Mouse (Mus musculus) embryonic stem cell, embryonic (primary cell): Measurements from ENCODE around the gene Man1c1.

Experiments used
- CTCF ChIA-PET, 4 experiments: fragments of 300-600 bp in 2 of 4; fragments of 350-600 bp in 2 of 4; sonication (Branson Sonifier 250); formaldehyde crosslinking; loops; one replicate each; lab custom pipeline; 2022; ENCODE audit warnings: inconsistent platforms in 2 of 4; lab: Charles Lee
- POLR2A ChIA-PET, 4 experiments: fragments of 300-600 bp in 2 of 4; fragments of 350-600 bp in 2 of 4; sonication (Branson Sonifier 250); formaldehyde crosslinking; loops; one replicate each; lab custom pipeline; 2022; ENCODE audit warnings: antibody characterized with exemption in 4 of 4, inconsistent platforms in 1 of 4; lab: Charles Lee

Man1c1 gene

GRCm38 (mm10) chr4:134641711-134642516, 62.2 kb downstream of the Man1c1 start:
- ChIA-PET POLR2A (interaction anchor here in 3 of 4 experiments (0.5 to 1.0 kb wide), 5 partner anchors 8 to 263 kb away, joined by 3 to 14 read pairs (median 3); no protein-coding TSS in a partner anchor), CTCF (interaction anchor here in 2 of 4 experiments (0.6 to 1.2 kb wide), 4 partner anchors 57 to 199 kb away, joined by 3 to 6 read pairs (median 3); no protein-coding TSS in a partner anchor)

- CTCF ChIA-PET, result interaction anchor here in 1 of 4 experiments (0.6 kb wide), 1 partner anchor 81 kb away, joined by 13 read pairs; no protein-coding TSS in a partner anchor
- POLR2A ChIA-PET, result no interaction called here
Measured at GRCm38 (mm10) chr4:134639325-134639724, 64.8 kb downstream of the Man1c1 start.

- CTCF ChIA-PET, result no interaction called here
Measured at GRCm38 (mm10) chr4:134638111-134638550, 66.0 kb downstream of the Man1c1 start.

GRCm38 (mm10) chr4:134636406-134636805, 67.7 kb downstream of the Man1c1 start:
- ChIA-PET CTCF (interaction anchor here in 1 of 4 experiments (0.5 kb wide), 1 partner anchor 149 kb away, joined by 3 read pairs; no protein-coding TSS in a partner anchor), POLR2A (no interaction called here)

More at GRCm38 (mm10) chr4:134638111-134638550, 66.0 kb downstream of the Man1c1 start:
- POLR2A ChIA-PET, result no interaction called here

- POLR2A ChIA-PET, result interaction anchor here in 3 of 4 experiments (0.6 to 1.8 kb wide), 7 partner anchors 8 to 505 kb away, joined by 3 to 4 read pairs (median 3); partner anchors contain the start of gene Sh3bgrl3 (in 1 of the 3)
- CTCF ChIA-PET, result interaction anchor here in 1 of 4 experiments (1.1 kb wide), 1 partner anchor 22 kb away, joined by 3 read pairs; no protein-coding TSS in a partner anchor
Measured at GRCm38 (mm10) chr4:134634001-134634400, 70.1 kb downstream of the Man1c1 start.

- ChIA-PET POLR2A (interaction anchor here in 3 of 4 experiments (0.7 kb wide), 5 partner anchors 10 to 203 kb away, joined by 3 to 6 read pairs (median 4); no protein-coding TSS in a partner anchor), CTCF (interaction anchor here in 3 of 4 experiments (0.7 kb wide), 4 partner anchors 13 to 472 kb away, joined by 3 to 7 read pairs (median 4); no protein-coding TSS in a partner anchor)
Measured at GRCm38 (mm10) chr4:134632131-134632711, 71.9 kb downstream of the Man1c1 start.

- ChIA-PET POLR2A (no interaction called here), CTCF (no interaction called here)
Measured at GRCm38 (mm10) chr4:134631471-134632130, 72.5 kb downstream of the Man1c1 start.

- POLR2A ChIA-PET, result interaction anchor here (0.5 to 1.5 kb wide), 9 partner anchors 9 to 1856 kb away, joined by 3 to 5 read pairs (median 3); no protein-coding TSS in a partner anchor
- CTCF ChIA-PET, result interaction anchor here in 2 of 4 experiments (0.5 to 1.0 kb wide), 2 partner anchors 117 to 488 kb away, joined by 4 to 6 read pairs; no protein-coding TSS in a partner anchor
Measured at GRCm38 (mm10) chr4:134628575-134629384, 75.3 kb downstream of the Man1c1 start.

GRCm38 (mm10) chr4:134628058-134628457, 76.0 kb downstream of the Man1c1 start:
- ChIA-PET POLR2A (interaction anchor here in 3 of 4 experiments (0.5 to 1.5 kb wide), 4 partner anchors 13 to 1855 kb away, joined by 3 to 5 read pairs (median 3); no protein-coding TSS in a partner anchor), CTCF (interaction anchor here in 1 of 4 experiments (1.0 kb wide), 1 partner anchor 118 kb away, joined by 4 read pairs; no protein-coding TSS in a partner anchor)

- ChIA-PET CTCF (interaction anchor here in 1 of 4 experiments (0.6 kb wide), 1 partner anchor 9 kb away, joined by 3 read pairs; no protein-coding TSS in a partner anchor), POLR2A (interaction anchor here in 3 of 4 experiments (0.6 to 1.4 kb wide), 4 partner anchors 21 to 1581 kb away, joined by 3 to 4 read pairs (median 3); no protein-coding TSS in a partner anchor)
Measured at GRCm38 (mm10) chr4:134626883-134627282, 77.2 kb downstream of the Man1c1 start.

GRCm38 (mm10) chr4:134626350-134626749, 77.7 kb downstream of the Man1c1 start:
- CTCF ChIA-PET, result interaction anchor here (0.6 to 1.5 kb wide), 4 partner anchors 9 to 325 kb away, joined by 3 to 6 read pairs (median 3); no protein-coding TSS in a partner anchor
- POLR2A ChIA-PET, result interaction anchor here in 3 of 4 experiments (0.6 to 1.4 kb wide), 5 partner anchors 12 to 1580 kb away, joined by 3 to 4 read pairs (median 3); no protein-coding TSS in a partner anchor

- CTCF ChIA-PET, result interaction anchor here in 2 of 4 experiments (0.5 to 1.0 kb wide), 4 partner anchors 74 to 928 kb away, joined by 3 to 4 read pairs (median 3); no protein-coding TSS in a partner anchor
- POLR2A ChIA-PET, result interaction anchor here in 3 of 4 experiments (1.3 to 2.0 kb wide), 3 partner anchors 9 to 21 kb away, joined by 4 to 5 read pairs (median 4); no protein-coding TSS in a partner anchor
Measured at GRCm38 (mm10) chr4:134624109-134624862, 79.8 kb downstream of the Man1c1 start.

- ChIA-PET CTCF (no interaction called here), POLR2A (interaction anchor here in 1 of 4 experiments (1.2 kb wide), 1 partner anchor 37 kb away, joined by 4 read pairs; no protein-coding TSS in a partner anchor)
Measured at GRCm38 (mm10) chr4:134621695-134622094, 82.4 kb downstream of the Man1c1 start.

- CTCF ChIA-PET, result interaction anchor here in 2 of 4 experiments (0.7 to 1.4 kb wide), 2 partner anchors 77 to 94 kb away, joined by 3 read pairs; no protein-coding TSS in a partner anchor
Measured at GRCm38 (mm10) chr4:134620246-134620645, 83.8 kb downstream of the Man1c1 start.

GRCm38 (mm10) chr4:134619489-134619870, 84.6 kb downstream of the Man1c1 start:
- ChIA-PET CTCF (interaction anchor here (0.6 to 1.6 kb wide), 6 partner anchors 13 to 95 kb away, joined by 3 to 9 read pairs (median 3); no protein-coding TSS in a partner anchor), POLR2A (interaction anchor here in 2 of 4 experiments (1.4 to 1.6 kb wide), 2 partner anchors 15 to 33 kb away, joined by 3 to 4 read pairs; no protein-coding TSS in a partner anchor)

More at GRCm38 (mm10) chr4:134620246-134620645, 83.8 kb downstream of the Man1c1 start:
- POLR2A ChIA-PET, result interaction anchor here in 2 of 4 experiments (0.9 to 1.6 kb wide), 3 partner anchors 9 to 35 kb away, joined by 3 to 4 read pairs (median 4); no protein-coding TSS in a partner anchor
